Mouse (Mus musculus) embryonic facial prominence, embryonic 13.5 days (tissue): ENCODE results near the gene Ero1l. TPM values are rescaled to one million over a fixed set of nuclear protein-coding genes. Genes with fewer than 3 reads are reported as not detected.

Experiments
- ATAC-seq: fragments of 200-750 bp; cut with Nextera tagmentation; 2 replicates; pipeline ENCODE4 v1.8.0; 2017; ENCODE audit warnings: low read depth; ENCODE audit not compliant: insufficient number of reproducible peaks, insufficient read depth, low FRiP score, low TSS enrichment
- H3K27ac ChIP-seq: fragments of 300-500 bp; sonication (generic); 2 replicates; pipeline ENCODE4 v1.5.1; 2015; ENCODE audit warnings: moderate library complexity, mild to moderate bottlenecking, inconsistent platforms
- H3K27me3 ChIP-seq: fragments of 300-500 bp; sonication (generic); 2 replicates; pipeline ENCODE4 v1.6.1; 2015; ENCODE audit warnings: mild to moderate bottlenecking, inconsistent platforms
- H3K36me3 ChIP-seq: fragments of 300-500 bp; sonication (generic); 2 replicates; pipeline ENCODE4 v1.6.1; 2015; ENCODE audit warnings: mild to moderate bottlenecking, inconsistent platforms
- H3K4me1 ChIP-seq: fragments of 300-500 bp; sonication (generic); 2 replicates; pipeline ENCODE4 v1.6.1; 2015; ENCODE audit warnings: inconsistent platforms
- H3K4me2 ChIP-seq: fragments of 300-500 bp; sonication (generic); 2 replicates; pipeline ENCODE4 v1.6.1; 2015; ENCODE audit warnings: moderate library complexity, mild to moderate bottlenecking, inconsistent platforms
- H3K4me3 ChIP-seq: fragments of 300-500 bp; sonication (generic); 2 replicates; pipeline ENCODE4 v1.5.1; 2015; ENCODE audit warnings: mild to moderate bottlenecking, inconsistent platforms
- H3K9ac ChIP-seq: fragments of 300-500 bp; sonication (generic); 2 replicates; pipeline ENCODE4 v1.6.1; 2015; ENCODE audit warnings: mild to moderate bottlenecking, inconsistent platforms
- H3K9me3 ChIP-seq: fragments of 300-500 bp; sonication (generic); 2 replicates; pipeline ENCODE4 v1.6.1; 2016; ENCODE audit warnings: inconsistent platforms
- WGBS: fragments of 180-500 bp; shearing (Covaris S2); methylation state at CpG from one replicate; pipeline ENCODE4 v1.1.7; 2015; ENCODE audit warnings: mixed read lengths; 5-methylcytosine and 5-hydroxymethylcytosine counted together
- polyA plus RNA-seq: library from polyadenylated mRNA; unstranded; fragments of >200 nt; fragmentation: Nextera tagmentation; extraction: Ambion mirVana; gene quantifications from 2 replicates; pipeline ENCODE4 v1.2.1, GENCODE M21; 2015

The Ero1l gene
- polyA plus RNA-seq, 1 experiment from 2014 or later: 28.9 TPM

DNA sequence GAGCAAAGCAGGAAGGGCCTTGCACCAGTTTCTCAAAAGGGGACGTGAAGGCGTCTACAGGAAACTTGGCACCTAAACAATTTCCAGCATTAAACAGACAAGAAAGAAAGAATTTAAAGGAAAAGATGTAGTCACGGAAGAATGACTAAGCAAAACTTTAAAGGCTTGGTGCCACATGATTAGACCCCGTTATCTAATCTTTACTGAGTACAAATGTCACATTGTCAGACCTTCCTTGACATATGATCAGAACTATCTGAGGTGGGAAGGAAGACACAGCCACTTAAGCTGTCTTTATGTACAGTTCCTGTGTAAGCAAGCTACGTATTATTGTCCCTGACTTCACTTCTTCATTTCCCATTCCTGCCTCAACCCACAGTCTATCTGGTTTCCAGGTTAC is 3.1 kb upstream of the Ero1l start:
- no peak overlapping the region for H3K9ac ChIP-seq
- H3K36me3 ChIP-seq: no peaks in the 10 kb centered on the region
- no peaks in the 10 kb centered on the region for H3K9me3 ChIP-seq
- no peak overlapping the region for H3K4me2 ChIP-seq
- peaks cover 7% of the 10 kb centered on the region for H3K4me1 ChIP-seq
- WGBS: 78% methylated on average over 5 of the region's 5 CpGs
- H3K27ac ChIP-seq: no peak overlapping the region
- no peak for ATAC-seq
- H3K27me3 ChIP-seq: no peaks in the 10 kb centered on the region
- no peak overlapping the region for H3K4me3 ChIP-seq

DNA sequence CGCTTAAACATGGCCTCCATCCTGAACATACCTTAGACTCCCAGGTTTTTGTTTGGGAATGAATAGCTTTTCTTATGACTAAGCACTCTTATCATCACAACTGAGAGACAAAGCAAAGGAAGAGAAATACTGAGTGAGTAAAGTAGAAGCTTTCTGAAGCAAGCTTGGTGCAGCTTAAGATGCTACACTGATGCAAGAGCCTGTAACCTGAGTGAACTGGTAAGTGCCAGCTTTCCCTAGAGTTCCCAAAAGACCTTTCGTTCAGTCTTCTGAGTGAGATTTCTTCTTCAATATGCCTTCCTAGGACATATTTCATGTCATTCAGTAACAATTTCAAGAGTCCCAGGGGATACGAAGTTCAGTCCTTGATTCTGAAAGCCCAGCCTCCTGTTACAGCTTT is 2.5 kb upstream of the Ero1l start:
- Histone ChIP-seq H3K9me3 (no peaks in the 10 kb centered on the region), H3K4me1 (peaks cover 10% of the 10 kb centered on the region), H3K36me3 (no peaks in the 10 kb centered on the region), H3K27ac (no peak overlapping the region), H3K4me2 (no peak overlapping the region), H3K27me3 (no peaks in the 10 kb centered on the region), H3K9ac (no peak overlapping the region), H3K4me3 (no peak overlapping the region)
- no peak for ATAC-seq
- 76% methylated on average over 3 of the region's 3 CpGs for WGBS

DNA sequence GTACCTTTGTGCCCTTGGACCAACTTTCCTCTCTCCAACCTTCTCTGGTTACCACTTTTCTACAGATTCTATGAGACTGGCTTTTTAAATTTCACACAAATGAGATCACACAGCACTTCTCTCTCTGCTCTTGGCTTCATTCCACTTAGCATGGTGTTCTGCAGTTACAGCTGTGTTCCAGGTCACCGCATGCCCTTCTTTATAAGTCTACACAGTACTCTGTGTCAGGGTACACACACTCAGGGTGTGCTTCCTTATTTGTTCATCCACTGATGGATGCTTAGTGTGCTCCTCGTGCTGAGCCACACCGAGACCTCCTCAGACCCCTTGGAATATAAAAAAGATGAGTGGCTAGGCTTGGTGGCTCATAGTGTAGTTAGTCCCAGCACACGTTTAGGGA is 1.5 kb upstream of the Ero1l start:
- no peak overlapping the region for H3K9ac ChIP-seq
- WGBS: 80% methylated on average over 4 of the region's 4 CpGs

DNA sequence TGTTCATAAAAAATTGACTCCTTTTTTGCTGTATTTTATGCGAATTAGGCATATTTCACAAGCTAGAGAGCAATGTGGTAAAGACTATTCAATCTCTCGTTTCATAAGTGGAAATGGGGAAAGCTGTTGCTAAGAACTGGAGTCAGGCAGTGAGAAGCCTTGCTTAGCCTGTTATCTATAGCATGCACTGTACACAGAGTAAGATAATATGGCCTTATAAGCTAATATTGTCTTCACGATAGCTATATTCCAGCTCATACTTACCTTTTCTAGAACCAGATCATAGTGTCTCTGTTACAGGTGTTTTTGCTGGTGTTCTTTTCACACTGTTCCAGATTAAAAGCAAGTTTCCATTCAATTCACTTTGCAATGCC is 653 bp upstream of the Ero1l start:
- Histone ChIP-seq H3K9ac (no peak overlapping the region), H3K9me3 (no peaks in the 10 kb centered on the region), H3K36me3 (no peaks in the 10 kb centered on the region), H3K27ac (no peak overlapping the region), H3K4me2 (peak overlapping the region; percentile 72), H3K27me3 (no peaks in the 10 kb centered on the region), H3K4me3 (peak overlapping the region; percentile 92), H3K4me1 (peaks cover 11% of the 10 kb centered on the region)
- WGBS: 72% methylated on average over 3 of the region's 3 CpGs
- no peak for ATAC-seq

More for the DNA sequence above, 1.5 kb upstream of the Ero1l start:
- Histone ChIP-seq H3K4me2 (no peak overlapping the region), H3K27me3 (no peaks in the 10 kb centered on the region), H3K9me3 (no peaks in the 10 kb centered on the region), H3K4me3 (no peak overlapping the region), H3K27ac (no peak overlapping the region), H3K4me1 (peaks cover 11% of the 10 kb centered on the region), H3K36me3 (no peaks in the 10 kb centered on the region)
- ATAC-seq: no peak

DNA sequence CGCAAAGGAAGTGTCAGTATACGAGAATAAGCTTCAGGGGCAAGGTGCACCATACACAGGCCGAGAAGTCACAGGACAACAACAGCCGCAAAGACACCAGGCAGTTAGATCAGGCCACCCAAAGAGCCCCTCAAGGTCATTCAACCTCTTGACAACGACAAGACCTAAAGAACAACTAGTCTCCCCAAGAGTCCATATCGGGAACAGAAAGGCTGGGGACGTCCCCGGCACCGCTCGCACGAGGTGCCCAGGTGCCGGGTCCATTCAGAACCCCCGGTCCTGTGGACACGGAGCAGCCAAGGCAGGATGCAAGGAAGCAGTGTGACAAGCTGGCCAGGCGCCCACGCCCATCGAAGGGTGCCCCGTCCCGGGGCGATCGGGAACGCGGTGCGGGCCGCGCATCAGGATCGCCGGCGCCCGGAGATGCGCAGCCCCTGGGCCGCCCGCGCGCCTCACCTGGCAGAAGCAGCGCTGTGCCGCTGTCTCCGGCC is 605 bp downstream of the Ero1l start:
- ATAC-seq: peak; percentile 21
- peak overlapping the region; percentile 72 for H3K4me2 ChIP-seq
- WGBS: under 1% methylated on average over 37 of the region's 38 CpGs
- H3K9ac ChIP-seq: peak overlapping the region; percentile 92
- H3K4me1 ChIP-seq: peaks cover 16% of the 10 kb centered on the region
- H3K36me3 ChIP-seq: no peaks in the 10 kb centered on the region
- H3K9me3 ChIP-seq: no peaks in the 10 kb centered on the region
- H3K27ac ChIP-seq: peak overlapping the region; percentile 84
- no peaks in the 10 kb centered on the region for H3K27me3 ChIP-seq
- peak overlapping the region; percentile 92 for H3K4me3 ChIP-seq

DNA sequence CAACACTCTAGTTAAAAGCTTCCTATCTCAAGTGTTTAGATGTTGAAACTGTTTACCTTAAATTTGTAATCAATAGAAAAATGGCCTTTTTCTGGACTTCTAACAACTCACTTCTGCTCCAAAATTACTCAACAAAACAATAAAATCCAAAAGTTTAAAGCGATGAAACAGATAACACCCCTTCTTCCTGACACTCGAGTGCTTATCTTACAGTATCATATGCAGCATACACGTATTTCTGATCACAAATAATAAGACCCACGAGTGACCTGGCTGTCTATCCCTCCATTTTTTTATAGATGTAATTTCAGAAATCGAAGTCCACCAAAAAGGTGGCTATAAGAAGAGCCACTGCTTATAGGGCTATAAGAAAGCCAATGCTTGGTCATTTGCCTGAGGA is 1.6 kb downstream of the Ero1l start:
- WGBS: 77% methylated on average over 5 of the region's 5 CpGs
- ATAC-seq: no peak

DNA sequence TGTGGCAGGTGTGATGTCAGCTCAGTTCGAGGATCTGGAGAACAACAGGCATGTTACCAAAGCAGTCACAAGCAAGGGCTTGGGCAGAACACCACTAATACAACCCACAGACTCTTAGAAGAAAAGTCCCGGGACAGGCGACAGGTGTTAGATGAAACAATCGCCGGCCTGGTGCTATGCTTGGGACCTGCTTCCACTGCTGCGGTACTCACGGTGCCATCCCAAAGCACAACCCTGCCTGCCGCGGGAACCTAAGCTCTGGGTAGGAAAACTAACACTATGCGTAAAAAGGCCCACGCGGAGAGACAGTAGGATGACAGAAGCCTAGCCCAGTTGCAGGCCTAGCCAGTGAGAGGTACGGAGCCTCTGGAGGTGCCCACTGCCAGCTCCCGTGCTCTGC is 8.5 kb downstream of the Ero1l start:
- Histone ChIP-seq H3K27ac (no peak overlapping the region), H3K9ac (no peak overlapping the region), H3K36me3 (0 out of 2 replicates have a peak, but pooled peaks cover 3% of the 10 kb centered on the region), H3K27me3 (no peaks in the 10 kb centered on the region), H3K4me2 (no peak overlapping the region), H3K4me3 (no peak overlapping the region), H3K9me3 (no peaks in the 10 kb centered on the region), H3K4me1 (0 out of 2 replicates have a peak, but pooled peaks cover 4% of the 10 kb centered on the region)
- WGBS: 87% methylated on average over 14 of the region's 14 CpGs
- no peak for ATAC-seq

More for the DNA sequence above, 1.6 kb downstream of the Ero1l start:
- H3K27me3 ChIP-seq: no peaks in the 10 kb centered on the region
- H3K4me3 ChIP-seq: peak overlapping the region; percentile 92
- H3K9me3 ChIP-seq: no peaks in the 10 kb centered on the region
- peaks cover 16% of the 10 kb centered on the region for H3K4me1 ChIP-seq
- H3K9ac ChIP-seq: peak overlapping the region; percentile 92; the same call in 1 of the 2 replicates
- H3K4me2 ChIP-seq: peak overlapping the region; percentile 72
- H3K36me3 ChIP-seq: no peaks in the 10 kb centered on the region
- no peak overlapping the region for H3K27ac ChIP-seq

DNA sequence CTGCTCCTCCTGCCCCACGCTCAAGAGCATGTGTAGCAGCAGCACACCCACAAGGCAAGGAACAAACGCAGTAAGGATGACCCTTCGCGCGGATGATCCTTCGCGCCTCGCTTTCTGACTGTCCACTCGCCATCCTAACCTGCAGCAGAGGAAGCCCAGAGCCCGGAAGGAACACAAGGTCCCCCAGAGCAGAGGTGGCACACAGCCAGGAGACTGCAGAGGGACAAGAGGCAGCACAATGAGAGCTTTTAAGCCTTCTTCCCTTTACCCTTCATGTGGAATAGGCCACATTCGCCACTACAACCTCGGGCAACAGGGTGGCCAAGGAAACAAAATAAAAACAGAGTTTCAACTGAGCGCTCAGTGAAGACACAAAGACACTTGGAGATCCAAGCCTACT is 8.9 kb downstream of the Ero1l start:
- no peak overlapping the region for H3K9ac ChIP-seq
- 0 out of 2 replicates have a peak, but pooled peaks cover 6% of the 10 kb centered on the region for H3K36me3 ChIP-seq
- 92% methylated on average over 13 of the region's 13 CpGs for WGBS
- no peak for ATAC-seq
- no peak overlapping the region for H3K27ac ChIP-seq
- no peak overlapping the region for H3K4me2 ChIP-seq
- H3K27me3 ChIP-seq: no peaks in the 10 kb centered on the region
- no peak overlapping the region for H3K4me3 ChIP-seq
- no peaks in the 10 kb centered on the region for H3K9me3 ChIP-seq
- 0 out of 2 replicates have a peak, but pooled peaks cover 4% of the 10 kb centered on the region for H3K4me1 ChIP-seq

DNA sequence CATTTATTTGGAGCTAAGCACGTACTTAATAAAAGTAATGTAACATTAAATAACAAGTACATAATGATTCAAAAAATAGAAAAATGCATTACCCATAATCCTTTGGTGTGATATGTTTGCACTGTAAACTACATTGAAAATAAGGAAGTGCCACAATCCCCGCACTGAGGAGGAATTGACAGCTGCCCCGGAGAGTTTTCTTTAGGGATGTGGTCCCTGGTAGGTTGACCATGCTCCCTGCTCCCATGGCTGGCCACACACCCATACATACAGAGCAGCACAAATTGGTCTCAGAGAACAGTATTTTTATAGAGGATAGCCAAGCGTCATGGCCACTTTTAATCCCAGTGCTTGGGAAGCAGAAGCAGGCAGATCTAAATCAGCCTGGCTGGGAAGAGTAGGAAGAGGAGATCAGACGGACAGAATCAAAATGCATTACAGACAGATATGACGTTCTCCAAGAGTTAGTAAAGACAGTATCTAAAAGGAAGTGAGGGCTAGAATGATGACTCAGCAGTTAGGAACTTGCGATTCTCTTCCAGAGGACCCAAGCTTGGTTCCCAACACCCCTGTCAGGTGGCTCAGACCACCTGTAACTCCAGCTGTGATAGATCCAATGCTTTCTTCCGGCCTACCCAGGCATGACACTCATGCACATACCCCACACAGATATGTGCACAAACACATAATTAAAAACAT is 10.8 kb downstream of the Ero1l start:
- no peak overlapping the region for H3K27ac ChIP-seq
- H3K4me1 ChIP-seq: no peaks in the 10 kb centered on the region
- no peaks in the 10 kb centered on the region for H3K9me3 ChIP-seq
- no peak for ATAC-seq
- no peak overlapping the region for H3K4me3 ChIP-seq
- H3K4me2 ChIP-seq: no peak overlapping the region
- H3K36me3 ChIP-seq: peaks cover 11% of the 10 kb centered on the region; the same call in 1 of the 2 replicates
- H3K27me3 ChIP-seq: no peaks in the 10 kb centered on the region
- 89% methylated on average over 8 of the region's 8 CpGs for WGBS
- H3K9ac ChIP-seq: no peak overlapping the region

DNA sequence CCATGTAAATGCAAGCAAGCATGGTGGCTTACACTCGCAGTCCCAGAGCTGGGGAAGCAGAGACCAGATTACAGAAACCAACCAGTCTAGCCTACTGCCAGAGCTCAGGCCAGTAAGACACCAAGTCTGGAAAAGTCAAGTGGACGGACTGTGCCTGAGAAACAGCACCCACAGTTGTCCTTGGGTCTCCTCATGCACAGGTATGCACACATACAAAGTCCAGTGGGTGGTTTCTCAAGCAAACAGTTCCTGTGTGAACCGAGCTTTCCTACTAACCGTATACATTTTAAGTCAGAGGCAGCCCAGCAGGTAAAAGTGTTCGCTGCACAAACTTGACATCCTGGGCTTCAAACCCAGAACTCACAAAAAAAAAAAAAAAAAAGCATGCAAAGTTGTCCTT is 12.7 kb downstream of the Ero1l start:
- Histone ChIP-seq H3K36me3 (peaks cover 27% of the 10 kb centered on the region), H3K4me1 (no peaks in the 10 kb centered on the region), H3K9ac (no peak overlapping the region), H3K9me3 (no peaks in the 10 kb centered on the region), H3K27ac (no peak overlapping the region), H3K27me3 (no peaks in the 10 kb centered on the region), H3K4me3 (no peak overlapping the region), H3K4me2 (no peak overlapping the region)
- 89% methylated on average over 5 of the region's 5 CpGs for WGBS
- no peak for ATAC-seq

DNA sequence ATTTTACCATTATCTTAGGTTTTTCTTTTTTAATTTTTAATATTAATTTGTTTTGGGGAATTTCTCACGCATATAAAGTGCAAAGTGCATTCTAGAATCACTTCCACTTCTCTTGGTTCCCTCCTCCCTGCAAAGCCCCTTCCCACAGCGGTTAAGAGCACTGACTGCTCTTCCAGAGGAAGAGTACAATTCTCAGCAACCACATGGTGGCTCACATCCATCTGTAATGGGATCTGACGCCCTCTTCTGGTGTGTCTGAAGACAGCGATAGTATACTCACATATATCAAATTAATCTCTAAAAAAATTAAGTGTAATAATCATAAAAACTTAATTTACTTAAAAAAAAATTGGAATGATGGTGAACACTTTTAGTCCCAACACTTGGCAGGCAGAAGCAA is 14.2 kb downstream of the Ero1l start:
- no peak overlapping the region for H3K4me2 ChIP-seq
- H3K27me3 ChIP-seq: no peaks in the 10 kb centered on the region
- no peak overlapping the region for H3K27ac ChIP-seq
- no peak overlapping the region for H3K4me3 ChIP-seq
- H3K9me3 ChIP-seq: no peaks in the 10 kb centered on the region
- H3K4me1 ChIP-seq: no peaks in the 10 kb centered on the region
- no peak overlapping the region for H3K9ac ChIP-seq
- no peak for ATAC-seq
- H3K36me3 ChIP-seq: peaks cover 34% of the 10 kb centered on the region
- WGBS: 72% methylated on average over 4 of the region's 4 CpGs

DNA sequence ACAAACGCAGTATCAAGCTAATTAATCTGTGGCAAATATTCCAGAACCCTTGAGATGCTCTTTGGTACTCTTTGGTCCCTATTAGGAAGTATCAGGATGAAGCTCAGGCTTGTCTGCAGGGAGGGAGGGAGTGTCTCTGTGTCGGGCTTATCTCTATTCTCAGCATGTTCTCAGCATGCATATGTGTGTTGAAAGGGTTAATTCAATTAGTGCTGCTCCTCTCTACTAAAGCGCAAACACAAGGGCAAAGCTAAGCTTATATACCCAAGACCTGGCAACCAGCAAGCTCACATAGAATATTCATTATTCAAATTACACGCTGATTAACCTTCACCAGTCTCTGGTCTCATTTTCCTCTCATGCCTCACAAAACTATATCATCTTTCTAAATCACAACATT is 14.6 kb downstream of the Ero1l start:
- Histone ChIP-seq H3K27me3 (no peaks in the 10 kb centered on the region), H3K27ac (no peak overlapping the region), H3K9me3 (no peaks in the 10 kb centered on the region), H3K9ac (no peak overlapping the region), H3K36me3 (peaks cover 38% of the 10 kb centered on the region), H3K4me2 (no peak overlapping the region), H3K4me3 (no peak overlapping the region), H3K4me1 (no peaks in the 10 kb centered on the region)
- WGBS: 60% methylated on average over 4 of the region's 4 CpGs
- ATAC-seq: no peak
